7 mouse cellular contexts compared by ENCODE assay signal in genomic region chr17:34629796-34630603, GRCm38 (mm10). TPM values are rescaled to one million over a fixed set of nuclear protein-coding genes. Genes with fewer than 3 reads are reported as not detected.
DNase-seq lines count a peak whose midpoint lies in the region; ATAC-seq lines count a peak whose summit lies in the region.

No protein-coding gene starts in this region.

- no peak for ATAC-seq in limb, embryonic 15.5 days (ENCODE audit: insufficient number of reproducible peaks, low FRiP score, low TSS enrichment, low read depth)

- H3K36me3 ChIP-seq in forebrain, embryonic 10.5 days (replicated peaks): peaks cover 9% of the 10 kb centered on the region
- peaks cover 8% of the 10 kb centered on the region for H3K36me3 ChIP-seq in limb, embryonic 15.5 days

- peak; percentile 14 for DNase-seq in right cerebral cortex, postnatal 14 days
- no peak for DNase-seq in right cerebral cortex, postnatal 25 days
- DNase-seq in forebrain, embryonic 10.5 days (ENCODE audit: extremely low spot score, low spot score): no peak
- peak; percentile 83 for DNase-seq in thymus, postnatal 25 days
- DNase-seq in layer of hippocampus, postnatal 25 days (ENCODE audit: extremely low spot score in 1 of 2, low spot score in 1 of 2): no peak
- no peak for DNase-seq in frontal cortex, postnatal 10 days (ENCODE audit: low spot score in 2 of 2)

- 11% methylated on average over 12 of the region's 12 CpGs for WGBS in forebrain, embryonic 10.5 days
- WGBS in limb, embryonic 15.5 days: 25% methylated on average over 12 of the region's 12 CpGs

- peak overlapping the region; percentile 80 for H3K4me3 ChIP-seq in forebrain, embryonic 10.5 days
- H3K4me3 ChIP-seq in limb, embryonic 15.5 days: peak overlapping the region; percentile 78

- peak overlapping the region; percentile 89 for H3K27ac ChIP-seq in forebrain, embryonic 10.5 days
- H3K27ac ChIP-seq in limb, embryonic 15.5 days: no peak overlapping the region

- no peak overlapping the region for H3K9ac ChIP-seq in limb, embryonic 15.5 days

- H3K9me3 ChIP-seq in forebrain, embryonic 10.5 days: no peaks in the 10 kb centered on the region
- no peaks in the 10 kb centered on the region for H3K9me3 ChIP-seq in limb, embryonic 15.5 days

- peaks cover 72% of the 10 kb centered on the region for H3K4me1 ChIP-seq in forebrain, embryonic 10.5 days
- H3K4me1 ChIP-seq in limb, embryonic 15.5 days: peaks cover 61% of the 10 kb centered on the region

- H3K4me2 ChIP-seq in limb, embryonic 15.5 days: peak overlapping the region; percentile 90; the same call in 1 of the 2 replicates

- H3K27me3 ChIP-seq in forebrain, embryonic 10.5 days (ENCODE audit: poor library complexity, severe bottlenecking): peaks cover 61% of the 10 kb centered on the region
- peaks cover 33% of the 10 kb centered on the region for H3K27me3 ChIP-seq in limb, embryonic 15.5 days

RNA-seq across cellular contexts. Expression of gene Prrt1, which starts 0.7 kb away (rescaled TPM):
- polyA plus RNA-seq in forebrain, embryonic 10.5 days (2016; fragmentation: Nextera tagmentation; extraction: Ambion mirVana): 0.54 and 0.62 TPM in 2 replicates
- polyA plus RNA-seq in limb, embryonic 15.5 days (2015; fragmentation: Nextera tagmentation; extraction: Ambion mirVana): 0.46 and 0.60 TPM in 2 replicates
- total RNA-seq in layer of hippocampus, postnatal 25 days (2021): 100 to 1,000 TPM; 259 to 330 TPM

RNA-seq across cellular contexts. Expression of gene Ppt2, which starts 1.7 kb away (rescaled TPM):
- 22.1 and 22.4 TPM in 2 replicates for polyA plus RNA-seq in forebrain, embryonic 10.5 days (2016; fragmentation: Nextera tagmentation; extraction: Ambion mirVana)
- polyA plus RNA-seq in limb, embryonic 15.5 days (2015; fragmentation: Nextera tagmentation; extraction: Ambion mirVana): 26.8 and 29.9 TPM in 2 replicates
- total RNA-seq in layer of hippocampus, postnatal 25 days (2021): 10 to 100 TPM; 42.4 to 48.4 TPM

RNA-seq across cellular contexts. Expression of gene Egfl8, which starts 14.2 kb away (rescaled TPM):
- 1.6 and 3.1 TPM in 2 replicates for polyA plus RNA-seq in forebrain, embryonic 10.5 days (2016; fragmentation: Nextera tagmentation; extraction: Ambion mirVana)
- 8.3 and 13.4 TPM in 2 replicates for polyA plus RNA-seq in limb, embryonic 15.5 days (2015; fragmentation: Nextera tagmentation; extraction: Ambion mirVana)
- 1 to 10 TPM; 2.1 to 3.7 TPM for total RNA-seq in layer of hippocampus, postnatal 25 days (2021)

RNA-seq across cellular contexts. Expression of gene Fkbpl, which starts 14.6 kb away (rescaled TPM):
- 14.8 and 15.5 TPM in 2 replicates for polyA plus RNA-seq in forebrain, embryonic 10.5 days (2016; fragmentation: Nextera tagmentation; extraction: Ambion mirVana)
- polyA plus RNA-seq in limb, embryonic 15.5 days (2015; fragmentation: Nextera tagmentation; extraction: Ambion mirVana): 15.5 and 17.1 TPM in 2 replicates
- 10 to 100 TPM; 14.1 to 14.9 TPM for total RNA-seq in layer of hippocampus, postnatal 25 days (2021)

RNA-seq across cellular contexts. Expression of gene Atf6b, which starts 16.9 kb away (rescaled TPM):
- polyA plus RNA-seq in forebrain, embryonic 10.5 days (2016; fragmentation: Nextera tagmentation; extraction: Ambion mirVana): 105 and 106 TPM in 2 replicates
- polyA plus RNA-seq in limb, embryonic 15.5 days (2015; fragmentation: Nextera tagmentation; extraction: Ambion mirVana): 85.4 and 88.3 TPM in 2 replicates
- 100 to 1,000 TPM in 1 of 2 experiments, 10 to 100 TPM in 1; 97.1 to 102 TPM for total RNA-seq in layer of hippocampus, postnatal 25 days (2021)

Comparison
In these comparisons a context has a peak if more than half of its experiments do, and no peak if none do; other contexts are left out.
1. DNase-seq: peak in right cerebral cortex, postnatal 14 days (single experiment) and thymus, postnatal 25 days (single experiment); none in right cerebral cortex, postnatal 25 days (single experiment), forebrain, embryonic 10.5 days (single experiment), layer of hippocampus, postnatal 25 days (0 of 2) and frontal cortex, postnatal 10 days (0 of 2).